Mouse (Mus musculus) midbrain, embryonic 15.5 days (tissue): ENCODE results near the gene Fa2h. TPM values are rescaled to one million over a fixed set of nuclear protein-coding genes. Genes with fewer than 3 reads are reported as not detected.
A peak's percentile ranks its signal among the peaks of the same experiment; 100 is the strongest.
"Not testable (repeated sequence)": the region's sequence is repeated elsewhere in the genome, so short reads cannot be mapped to it uniquely, and the experiment has no call there.

Experiments used
- ATAC-seq: fragments of 200-750 bp; cut with Nextera tagmentation; replicated peaks from 2 replicates; pipeline ENCODE4 v1.8.0; 2017; ENCODE audit warnings: moderate TSS enrichment
- H3K27ac ChIP-seq: fragments of 300-500 bp; sonication (generic); 2 replicates; pipeline ENCODE4 v1.5.1; 2015; ENCODE audit warnings: mild to moderate bottlenecking, inconsistent platforms
- H3K27me3 ChIP-seq: fragments of 300-500 bp; sonication (generic); replicated peaks from 2 replicates; pipeline ENCODE4 v1.6.1; 2015; ENCODE audit warnings: inconsistent platforms
- H3K36me3 ChIP-seq: fragments of 300-500 bp; sonication (generic); replicated peaks from 2 replicates; pipeline ENCODE4 v1.6.1; 2015; ENCODE audit warnings: inconsistent platforms
- H3K4me1 ChIP-seq: fragments of 300-500 bp; sonication (generic); 2 replicates; pipeline ENCODE4 v1.6.1; 2015; ENCODE audit warnings: inconsistent platforms
- H3K4me2 ChIP-seq: fragments of 300-500 bp; sonication (generic); 2 replicates; pipeline ENCODE4 v1.6.1; 2015; ENCODE audit warnings: inconsistent platforms, mild to moderate bottlenecking, moderate library complexity
- H3K4me3 ChIP-seq: fragments of 300-500 bp; sonication (generic); 2 replicates; pipeline ENCODE4 v1.5.1; 2015; ENCODE audit warnings: mild to moderate bottlenecking, inconsistent platforms
- H3K9ac ChIP-seq: fragments of 300-500 bp; sonication (generic); 2 replicates; pipeline ENCODE4 v1.6.1; 2015; ENCODE audit warnings: mild to moderate bottlenecking, inconsistent platforms
- H3K9me3 ChIP-seq: fragments of 300-500 bp; sonication (generic); 2 replicates; pipeline ENCODE4 v1.6.1; 2016; ENCODE audit warnings: inconsistent platforms
- WGBS: fragments of 180-500 bp; shearing (Covaris S2); methylation state at CpG from one replicate; pipeline ENCODE4 v1.1.7; 2015; ENCODE audit warnings: mixed read lengths; 5-methylcytosine and 5-hydroxymethylcytosine counted together
- polyA plus RNA-seq: library from polyadenylated mRNA; unstranded; fragments of >200 nt; fragmentation: Nextera tagmentation; extraction: Ambion mirVana; gene quantifications from 2 replicates; pipeline ENCODE4 v1.2.1, GENCODE M21; 2015

The Fa2h gene
- polyA plus RNA-seq, 1 experiment from 2014 or later: 0.10 TPM

DNA sequence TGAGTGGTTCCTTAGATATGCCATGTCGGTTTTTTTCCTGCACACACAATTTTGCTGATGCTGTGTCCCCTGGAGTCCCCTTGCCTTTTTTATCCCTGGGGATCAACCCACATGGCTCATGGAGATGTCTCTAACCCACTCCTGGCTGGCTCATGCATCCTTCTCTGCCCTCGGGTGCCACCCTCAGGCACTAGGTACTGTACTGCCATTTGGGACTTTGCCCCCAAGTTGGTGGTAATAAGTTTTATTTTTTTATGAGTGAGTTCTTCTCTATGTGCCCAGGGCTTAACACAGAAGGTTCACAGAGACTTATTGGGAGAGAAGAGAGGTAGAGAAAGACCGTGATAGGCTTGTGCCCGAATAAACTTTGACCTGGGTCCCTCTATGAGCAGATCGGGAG lies 41.3 kb downstream of the Fa2h start:
- Histone ChIP-seq H3K27me3 (no peaks in the 10 kb centered on the region), H3K4me3 (no peak overlapping the region), H3K9ac (no peak overlapping the region), H3K4me1 (no peaks in the 10 kb centered on the region), H3K27ac (no peak overlapping the region), H3K36me3 (no peaks in the 10 kb centered on the region), H3K4me2 (no peak overlapping the region), H3K9me3 (no peaks in the 10 kb centered on the region)
- WGBS: 88% methylated on average over 5 of the region's 5 CpGs
- ATAC-seq: no peak

GRCm38 (mm10) chr8:111350577-111350976 lies 43.0 kb downstream of the Fa2h start:
- no peak for ATAC-seq

DNA sequence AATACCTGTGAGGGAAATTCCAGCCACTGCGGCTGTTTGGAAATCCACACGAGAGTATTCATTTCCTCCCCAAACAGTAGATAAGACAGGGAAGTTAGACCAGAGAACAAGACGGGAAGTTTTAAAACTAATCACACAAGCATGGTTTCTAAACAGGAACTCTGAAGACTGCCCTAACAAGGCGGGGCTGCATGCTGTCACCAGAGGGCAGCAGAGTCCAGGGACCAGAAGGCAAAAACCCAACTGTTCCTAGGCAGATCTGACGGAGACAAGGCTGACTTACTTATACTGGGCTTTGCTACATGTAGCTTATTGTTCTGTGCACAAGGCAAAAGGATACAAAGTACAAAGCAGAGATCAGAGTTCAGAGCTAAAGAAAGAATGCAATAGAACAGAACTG lies 50.4 kb downstream of the Fa2h start:
- 16% methylated on average over 5 of the region's 5 CpGs for WGBS
- no peaks in the 10 kb centered on the region for H3K9me3 ChIP-seq

More at GRCm38 (mm10) chr8:111350577-111350976, 43.0 kb downstream of the Fa2h start:
- H3K27me3 ChIP-seq: no peaks in the 10 kb centered on the region
- no peak overlapping the region for H3K4me3 ChIP-seq
- no peaks in the 10 kb centered on the region for H3K4me1 ChIP-seq
- H3K9ac ChIP-seq: no peak overlapping the region
- 89% methylated on average over 6 of the region's 6 CpGs for WGBS
- H3K27ac ChIP-seq: no peak overlapping the region
- H3K36me3 ChIP-seq: no peaks in the 10 kb centered on the region
- no peak overlapping the region for H3K4me2 ChIP-seq
- no peaks in the 10 kb centered on the region for H3K9me3 ChIP-seq

GRCm38 (mm10) chr8:111340186-111340585 lies 53.4 kb downstream of the Fa2h start:
- H3K4me1 ChIP-seq: peaks cover 10% of the 10 kb centered on the region
- H3K4me3 ChIP-seq: no peak overlapping the region
- WGBS: 89% methylated on average over 3 of the region's 3 CpGs
- H3K27ac ChIP-seq: no peak overlapping the region
- H3K9me3 ChIP-seq: no peaks in the 10 kb centered on the region
- H3K27me3 ChIP-seq: peaks cover 24% of the 10 kb centered on the region
- no peaks in the 10 kb centered on the region for H3K36me3 ChIP-seq
- no peak overlapping the region for H3K4me2 ChIP-seq
- no peak overlapping the region for H3K9ac ChIP-seq
- no peak for ATAC-seq

More for the DNA sequence above, 50.4 kb downstream of the Fa2h start:
- ATAC-seq: no peak
- H3K27me3 ChIP-seq: peaks cover 16% of the 10 kb centered on the region
- H3K27ac ChIP-seq: no peak overlapping the region
- H3K4me2 ChIP-seq: no peak overlapping the region
- H3K9ac ChIP-seq: no peak overlapping the region
- H3K4me3 ChIP-seq: no peak overlapping the region
- H3K36me3 ChIP-seq: no peaks in the 10 kb centered on the region
- H3K4me1 ChIP-seq: peaks cover under 1% of the 10 kb centered on the region; the same call in 1 of the 2 replicates

DNA sequence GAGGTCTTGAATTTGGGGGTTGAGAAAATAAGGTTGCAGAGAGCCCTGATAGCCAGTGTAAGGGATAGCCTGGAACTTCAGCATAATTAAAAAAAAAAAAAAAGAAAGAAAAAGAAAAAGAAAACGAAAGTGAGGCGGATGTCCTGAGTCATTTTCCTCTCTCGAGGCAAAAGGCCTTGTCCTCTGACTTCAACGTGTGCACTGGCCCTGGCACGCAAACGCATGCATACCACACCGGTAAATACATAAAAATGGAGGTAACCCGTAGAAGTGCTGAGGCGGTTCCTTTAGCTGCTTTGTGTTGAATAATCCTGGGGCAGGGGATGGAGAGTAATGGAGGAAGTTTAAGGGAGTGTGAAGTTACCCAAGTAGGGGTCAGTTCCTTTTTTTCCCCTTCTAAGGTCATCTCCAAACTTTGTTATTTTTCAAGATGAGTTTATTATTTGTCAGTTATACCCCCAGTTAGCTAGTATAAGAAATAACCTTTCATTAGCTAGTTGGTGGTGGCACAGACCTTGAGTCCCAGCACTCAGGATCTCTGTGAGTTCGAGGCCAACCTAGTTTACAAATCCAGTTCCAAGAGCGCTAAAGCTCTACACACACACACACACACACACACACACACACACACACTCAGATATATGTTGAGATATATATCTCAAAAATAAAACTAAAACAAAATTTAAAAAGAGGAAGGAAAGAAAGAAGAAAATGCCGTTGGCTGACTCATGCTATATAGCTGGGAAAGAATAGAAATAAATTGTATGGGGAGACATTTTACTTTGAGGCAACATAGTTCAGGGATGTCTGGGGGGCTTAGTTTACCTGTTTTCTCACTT lies 55.0 kb downstream of the Fa2h start:
- Histone ChIP-seq H3K27me3 (peaks cover 24% of the 10 kb centered on the region), H3K9me3 (no peaks in the 10 kb centered on the region), H3K4me1 (peaks cover 10% of the 10 kb centered on the region), H3K36me3 (no peaks in the 10 kb centered on the region), H3K4me3 (peak overlapping the region; percentile 36), H3K27ac (no peak overlapping the region), H3K4me2 (peak overlapping the region; percentile 70), H3K9ac (no peak overlapping the region)
- 46% methylated on average over 12 of the region's 12 CpGs for WGBS
- ATAC-seq: no peak

DNA sequence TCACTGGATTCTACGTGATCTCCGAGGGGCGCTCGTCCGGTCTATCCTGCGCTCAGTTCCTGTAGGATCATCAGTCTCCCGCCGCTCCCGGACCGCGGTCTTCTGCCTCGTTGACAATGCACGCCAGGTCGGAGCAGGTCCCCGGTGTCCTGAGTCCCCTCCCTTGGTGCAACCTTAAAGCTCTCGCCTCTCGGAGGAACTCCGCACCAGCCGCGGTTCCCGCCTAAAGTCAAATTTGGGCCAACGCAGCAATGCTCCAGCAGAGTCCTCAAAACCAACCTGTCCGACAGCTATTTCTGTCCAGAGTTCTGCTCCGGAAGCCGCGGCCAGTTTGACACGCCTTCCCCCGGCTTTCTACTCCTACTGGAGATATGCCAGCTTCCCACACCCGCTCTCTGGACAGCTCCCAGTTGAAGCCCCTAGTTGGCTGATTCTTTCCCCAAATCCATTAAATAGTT lies 55.7 kb downstream of the Fa2h start, which contains the start of gene Mlkl:
Gene Mlkl (minus strand): TSS at position 288 of the 458 bp plus-strand sequence.
- peaks cover 24% of the 10 kb centered on the region for H3K27me3 ChIP-seq
- H3K4me1 ChIP-seq: peaks cover 10% of the 10 kb centered on the region
- H3K4me3 ChIP-seq: peak within 1 kb of the TSS; percentile 36
- peak within 1 kb of the TSS; percentile 70 for H3K4me2 ChIP-seq
- H3K9me3 ChIP-seq: no peaks in the 10 kb centered on the region
- no peak within 1 kb of the TSS for H3K27ac ChIP-seq
- WGBS: under 1% methylated on average over 29 of the region's 29 CpGs
- no peaks in the 10 kb centered on the region for H3K36me3 ChIP-seq
- peak within 1 kb of the TSS; percentile 13; the same call in 1 of the 2 replicates for H3K9ac ChIP-seq
- no peak for ATAC-seq

DNA sequence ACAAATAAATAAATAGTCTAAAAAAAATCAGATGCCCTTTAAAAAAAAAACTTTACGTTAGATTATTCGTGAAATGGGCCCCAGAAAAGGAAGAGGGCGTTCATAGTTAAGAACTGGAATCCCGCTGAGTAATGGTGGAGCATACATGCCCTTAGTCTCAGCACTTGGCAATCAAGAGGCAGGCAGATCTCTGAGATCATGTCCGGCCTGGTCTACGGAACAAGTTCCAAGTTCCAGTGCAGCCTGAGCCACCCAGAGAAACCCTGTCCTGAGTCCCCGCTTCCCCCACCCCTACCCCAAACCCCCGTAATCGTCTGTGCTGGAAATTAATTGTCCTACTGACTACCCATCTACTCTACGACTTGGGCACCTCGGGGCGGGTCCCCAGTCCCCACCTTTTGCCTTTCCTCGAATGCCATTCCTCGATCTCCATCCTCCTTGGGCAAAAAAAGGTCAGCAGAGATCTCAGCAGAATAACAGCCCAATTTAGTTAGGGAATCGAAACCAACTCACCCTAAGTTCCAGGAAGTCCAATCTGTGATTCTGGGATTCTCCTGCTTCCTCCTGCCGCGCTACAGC lies 56.2 kb downstream of the Fa2h start:
- WGBS: 34% methylated on average over 17 of the region's 17 CpGs
- Histone ChIP-seq H3K9ac (peak overlapping the region; percentile 13; the same call in 1 of the 2 replicates), H3K4me2 (peak overlapping the region; percentile 70), H3K4me1 (peaks cover 10% of the 10 kb centered on the region), H3K9me3 (no peaks in the 10 kb centered on the region), H3K27ac (no peak overlapping the region), H3K4me3 (peak overlapping the region; percentile 36), H3K36me3 (no peaks in the 10 kb centered on the region), H3K27me3 (peaks cover 24% of the 10 kb centered on the region)
- ATAC-seq: no peak

- 83% methylated on average over 4 of the region's 4 CpGs for WGBS
- H3K4me2 ChIP-seq: no peak overlapping the region
- H3K4me3 ChIP-seq: no peak overlapping the region
- H3K36me3 ChIP-seq: no peaks in the 10 kb centered on the region
- H3K9me3 ChIP-seq: no peaks in the 10 kb centered on the region
- peaks cover 10% of the 10 kb centered on the region for H3K4me1 ChIP-seq
- no peak overlapping the region for H3K27ac ChIP-seq
- no peak for ATAC-seq
- peaks cover 24% of the 10 kb centered on the region for H3K27me3 ChIP-seq
- no peak overlapping the region for H3K9ac ChIP-seq
Measured at GRCm38 (mm10) chr8:111336692-111337091, 56.9 kb downstream of the Fa2h start.

- no peaks in the 10 kb centered on the region for H3K36me3 ChIP-seq
- no peaks in the 10 kb centered on the region for H3K4me1 ChIP-seq
- H3K9me3 ChIP-seq: no peaks in the 10 kb centered on the region
- H3K27ac ChIP-seq: no peak overlapping the region
- ATAC-seq: no peak
- WGBS: 86% methylated on average over 6 of the region's 6 CpGs
- H3K4me2 ChIP-seq: no peak overlapping the region
- no peak overlapping the region for H3K4me3 ChIP-seq
- no peak overlapping the region for H3K9ac ChIP-seq
- no peaks in the 10 kb centered on the region for H3K27me3 ChIP-seq
Measured at GRCm38 (mm10) chr8:111325222-111325790, 68.3 kb downstream of the Fa2h start.

- H3K4me1 ChIP-seq: no peaks in the 10 kb centered on the region
- no peak overlapping the region for H3K27ac ChIP-seq
- WGBS: 90% methylated on average over 12 of the region's 12 CpGs
- H3K4me3 ChIP-seq: no peak overlapping the region
- no peak overlapping the region for H3K4me2 ChIP-seq
- ATAC-seq: no peak
- no peaks in the 10 kb centered on the region for H3K27me3 ChIP-seq
- no peaks in the 10 kb centered on the region for H3K9me3 ChIP-seq
- no peak overlapping the region for H3K9ac ChIP-seq
- H3K36me3 ChIP-seq: no peaks in the 10 kb centered on the region
Measured at GRCm38 (mm10) chr8:111314729-111315128, 78.9 kb downstream of the Fa2h start.

DNA sequence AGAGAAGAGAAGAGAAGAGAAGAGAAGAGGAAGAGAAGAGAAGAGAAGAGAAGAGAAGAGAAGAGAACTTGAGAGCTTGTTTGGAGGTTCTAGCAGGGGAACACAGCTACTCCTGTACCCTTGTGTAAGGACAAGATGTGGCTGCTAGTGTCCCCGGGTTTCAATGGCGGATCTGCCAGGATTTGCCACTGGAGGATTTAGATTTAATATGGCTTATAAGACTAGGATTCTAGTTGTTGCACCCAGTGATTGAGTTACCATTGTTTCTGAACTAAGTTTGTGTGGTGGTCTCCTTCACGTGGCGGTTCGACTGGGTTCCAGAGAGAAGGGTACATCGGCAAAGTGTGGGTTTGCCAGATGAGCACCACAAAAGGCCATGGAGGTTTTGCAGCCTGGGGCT lies 79.7 kb downstream of the Fa2h start:
- not testable (repeated sequence) for H3K9me3 ChIP-seq, H3K9ac ChIP-seq, ATAC-seq, H3K27me3 ChIP-seq, H3K27ac ChIP-seq, H3K36me3 ChIP-seq, H3K4me3 ChIP-seq, H3K4me2 ChIP-seq, H3K4me1 ChIP-seq
- WGBS: 95% methylated on average over 6 of the region's 6 CpGs

DNA sequence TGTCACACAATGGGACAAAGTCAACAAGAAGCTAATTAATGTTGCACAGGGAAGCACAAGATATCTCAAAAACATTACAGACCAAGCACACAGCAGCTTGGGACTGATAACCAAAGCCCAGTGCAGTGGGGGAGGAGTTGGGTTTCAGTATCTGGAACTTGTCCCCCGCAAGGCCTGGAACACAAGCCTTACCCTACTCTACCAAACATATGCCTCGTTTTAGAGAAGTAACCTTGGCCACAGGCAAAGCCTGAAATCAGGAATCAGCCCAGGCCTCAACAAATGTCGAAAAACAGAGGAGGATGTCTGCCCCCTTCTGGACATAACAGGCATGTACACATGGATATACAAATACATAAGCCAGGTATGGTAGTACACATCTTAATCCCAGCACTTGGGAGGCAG lies 80.9 kb downstream of the Fa2h start:
- no peaks in the 10 kb centered on the region for H3K36me3 ChIP-seq
- no peak overlapping the region for H3K27ac ChIP-seq
- H3K4me3 ChIP-seq: no peak overlapping the region
- 79% methylated on average over 3 of the region's 3 CpGs for WGBS
- H3K27me3 ChIP-seq: no peaks in the 10 kb centered on the region
- H3K9me3 ChIP-seq: no peaks in the 10 kb centered on the region
- no peak for ATAC-seq
- no peak overlapping the region for H3K9ac ChIP-seq
- H3K4me2 ChIP-seq: no peak overlapping the region
- H3K4me1 ChIP-seq: no peaks in the 10 kb centered on the region
